Mouse (Mus musculus) T-cell, adult 2 months (primary cell): ENCODE results near the gene Mogat1.
"Not testable (repeated sequence)": the region's sequence is repeated elsewhere in the genome, so short reads cannot be mapped to it uniquely, and the experiment has no call there.

Experiments
- DNase-seq: peaks from one replicate; pipeline ENCODE4 v3.0.0; 2022; ENCODE audit warnings: low spot score

Gene Mogat1

DNA sequence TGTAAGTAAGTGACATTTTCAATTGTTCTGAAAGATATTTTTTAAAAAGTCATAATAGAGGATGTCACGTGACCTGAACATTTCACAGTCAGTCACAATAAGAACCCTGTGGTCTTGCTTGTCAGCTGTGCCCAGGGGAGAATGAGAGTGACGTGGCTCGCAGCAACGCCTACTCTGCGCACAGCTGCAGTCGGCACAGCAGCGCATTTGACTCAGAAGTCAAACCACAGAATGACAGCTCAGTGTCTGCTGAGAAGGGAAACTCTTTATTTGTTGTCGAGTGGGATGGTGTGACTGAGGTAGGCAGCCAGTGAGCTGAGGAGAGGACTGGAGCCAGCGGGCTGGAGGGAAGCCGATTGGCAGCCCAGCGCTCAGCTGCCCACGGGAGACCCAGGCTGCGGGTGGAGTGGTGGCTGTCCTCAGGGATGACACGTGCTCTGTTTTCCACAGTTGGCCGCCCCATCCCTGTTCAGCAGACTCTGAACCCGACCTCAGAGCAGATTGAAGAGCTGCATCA lies 26.8 kb downstream of the Mogat1 start:
- peak; percentile 96 for DNase-seq

DNA sequence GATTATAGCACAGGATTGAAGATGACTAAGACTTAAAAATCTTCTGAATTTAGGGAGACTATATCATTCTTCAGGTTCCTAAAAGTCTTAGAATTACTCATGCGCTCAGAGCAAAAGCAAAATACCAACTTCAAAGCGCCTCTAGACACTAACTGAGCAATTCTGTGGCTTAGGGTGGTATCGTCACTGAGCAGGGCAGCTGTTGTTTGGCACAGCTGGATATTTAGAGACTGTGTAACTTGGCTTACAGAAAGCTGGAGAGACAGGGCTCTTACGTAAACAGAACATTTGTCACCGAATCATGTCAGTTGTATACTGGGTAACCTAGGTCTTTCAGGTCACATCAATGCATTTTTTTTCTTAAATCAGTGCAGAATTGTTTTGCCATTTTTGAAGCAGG lies 27.6 kb downstream of the Mogat1 start:
- DNase-seq: peak; percentile 80

DNA sequence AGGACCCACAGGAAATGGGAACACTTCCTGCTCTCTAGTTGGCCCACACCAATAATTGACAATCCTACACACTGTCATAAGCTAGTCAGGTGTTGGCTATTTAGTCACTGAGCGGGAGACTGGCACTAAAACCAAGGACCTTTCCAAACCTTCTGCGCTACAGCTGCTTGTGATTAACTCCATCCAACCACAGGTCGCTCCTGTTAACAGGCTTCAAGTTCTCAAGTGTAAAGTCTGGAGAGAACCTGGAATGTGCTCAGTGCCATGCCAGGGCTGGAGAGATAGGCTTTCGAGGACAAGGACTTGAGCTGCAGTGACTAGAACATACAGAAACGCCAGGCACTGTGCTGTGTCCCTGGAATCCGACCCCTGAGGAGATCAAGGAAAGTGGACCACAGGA lies 28.4 kb downstream of the Mogat1 start:
- DNase-seq: no peak

GRCm38 (mm10) chr1:78543631-78544030 lies 32.8 kb downstream of the Mogat1 start:
- not testable (repeated sequence) for DNase-seq

DNA sequence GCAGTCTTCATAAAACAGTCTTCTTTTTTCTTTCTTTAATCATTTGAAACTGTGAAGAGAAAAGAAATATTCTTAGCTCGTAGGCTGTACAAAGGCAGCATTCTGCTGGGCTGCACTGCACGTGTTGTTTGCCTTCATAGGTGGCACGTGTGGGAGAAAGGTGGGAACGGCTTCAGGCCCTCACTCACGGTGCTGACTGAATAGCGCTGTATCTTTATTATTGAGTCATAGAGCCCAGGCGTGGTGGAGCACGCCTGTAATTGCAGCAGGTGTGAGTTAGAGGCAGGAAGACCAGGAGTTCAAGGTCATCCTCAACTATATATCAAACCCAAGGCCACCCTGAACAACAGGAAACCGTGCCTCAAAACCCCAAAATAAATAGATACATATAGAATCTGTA lies 35.5 kb downstream of the Mogat1 start:
- no peak for DNase-seq

DNA sequence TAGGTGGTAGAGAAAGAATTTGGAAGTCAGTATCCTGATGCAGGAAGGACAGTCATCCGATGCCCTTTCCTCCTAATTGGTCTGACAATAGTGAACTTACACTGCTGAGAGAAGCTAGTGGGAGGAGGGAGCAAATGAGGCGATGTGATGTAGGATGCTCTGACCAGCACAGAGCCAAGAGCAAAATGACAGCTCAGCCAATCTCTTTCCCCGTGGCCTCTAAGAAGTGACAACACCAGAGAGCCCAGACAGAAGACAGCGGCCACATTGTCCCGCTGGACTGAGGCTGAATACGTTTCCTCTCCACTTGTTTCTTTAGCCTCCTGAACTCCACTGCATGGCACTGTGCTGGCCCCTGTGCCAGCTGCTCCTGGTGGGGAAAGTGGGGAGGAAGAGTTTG lies 38.2 kb downstream of the Mogat1 start:
- no peak for DNase-seq

DNA sequence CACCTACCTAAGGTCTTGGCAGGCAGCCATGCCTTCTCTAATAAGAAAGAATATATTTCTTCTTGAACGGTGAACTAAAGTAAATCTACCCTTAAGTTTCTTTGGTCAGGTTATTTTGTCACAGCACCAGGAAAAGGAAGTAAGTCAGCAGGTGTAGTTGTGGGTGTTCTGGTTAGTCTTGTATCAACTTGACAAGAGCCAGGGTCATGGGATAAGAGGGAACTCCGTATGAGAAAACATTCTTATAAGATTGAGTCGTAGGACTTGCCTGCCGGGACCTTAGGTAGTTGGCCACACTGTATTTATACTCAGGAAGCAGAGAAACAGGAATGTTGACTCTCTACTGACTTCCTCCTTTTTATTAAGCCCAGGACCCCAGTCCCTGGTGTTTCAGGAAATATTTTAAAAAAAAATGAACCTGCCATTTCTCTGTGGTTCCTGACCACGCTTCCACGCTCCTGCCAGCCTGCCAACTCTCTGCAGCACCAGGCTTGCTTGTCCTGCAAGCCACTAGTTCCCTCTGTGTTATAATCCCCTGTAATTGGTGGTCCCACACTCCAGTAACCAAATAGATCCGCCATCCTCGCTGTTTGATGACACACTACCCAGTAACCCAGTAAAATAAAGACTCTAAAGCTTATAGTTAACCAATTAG lies 43.3 kb downstream of the Mogat1 start:
- DNase-seq: no peak

DNA sequence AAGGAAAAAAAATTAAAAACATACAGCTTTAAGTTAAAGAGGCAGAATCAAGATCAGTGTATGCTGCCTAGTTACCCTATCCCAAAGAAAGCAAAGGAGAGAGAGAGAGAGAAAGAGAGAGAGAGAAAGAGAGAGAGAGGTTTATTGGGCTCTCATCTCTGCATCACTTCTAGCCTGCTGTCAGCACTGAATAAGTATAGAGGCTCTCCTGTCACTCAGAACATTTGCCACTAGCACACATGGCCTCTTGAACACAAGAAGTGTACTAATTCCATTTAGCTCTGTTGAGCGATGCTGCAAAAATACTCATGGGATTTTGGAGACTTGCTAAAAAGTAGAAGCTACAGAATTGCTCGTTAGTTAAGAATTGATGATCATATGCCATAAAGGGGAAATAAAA lies 56.2 kb downstream of the Mogat1 start:
- no peak for DNase-seq

DNA sequence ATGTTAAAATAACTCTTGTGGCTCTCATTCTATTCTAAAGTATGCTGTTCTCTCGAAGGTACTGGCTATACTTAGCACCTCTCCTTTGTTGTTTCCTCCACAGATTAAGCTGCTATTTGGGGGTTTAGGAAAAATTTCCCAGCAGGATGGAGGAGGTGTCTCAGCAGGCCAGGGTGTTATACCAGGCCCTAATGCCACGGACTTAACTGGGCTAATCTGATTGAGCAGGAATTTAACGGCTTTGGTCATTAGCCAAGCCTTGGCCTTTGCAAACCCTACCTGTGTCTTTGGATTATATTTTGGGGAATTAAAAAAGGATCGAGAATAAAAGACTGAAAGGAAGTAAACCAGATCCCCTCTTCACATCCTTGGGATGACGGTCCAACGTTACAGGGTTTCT lies 56.6 kb downstream of the Mogat1 start:
- no peak for DNase-seq

DNA sequence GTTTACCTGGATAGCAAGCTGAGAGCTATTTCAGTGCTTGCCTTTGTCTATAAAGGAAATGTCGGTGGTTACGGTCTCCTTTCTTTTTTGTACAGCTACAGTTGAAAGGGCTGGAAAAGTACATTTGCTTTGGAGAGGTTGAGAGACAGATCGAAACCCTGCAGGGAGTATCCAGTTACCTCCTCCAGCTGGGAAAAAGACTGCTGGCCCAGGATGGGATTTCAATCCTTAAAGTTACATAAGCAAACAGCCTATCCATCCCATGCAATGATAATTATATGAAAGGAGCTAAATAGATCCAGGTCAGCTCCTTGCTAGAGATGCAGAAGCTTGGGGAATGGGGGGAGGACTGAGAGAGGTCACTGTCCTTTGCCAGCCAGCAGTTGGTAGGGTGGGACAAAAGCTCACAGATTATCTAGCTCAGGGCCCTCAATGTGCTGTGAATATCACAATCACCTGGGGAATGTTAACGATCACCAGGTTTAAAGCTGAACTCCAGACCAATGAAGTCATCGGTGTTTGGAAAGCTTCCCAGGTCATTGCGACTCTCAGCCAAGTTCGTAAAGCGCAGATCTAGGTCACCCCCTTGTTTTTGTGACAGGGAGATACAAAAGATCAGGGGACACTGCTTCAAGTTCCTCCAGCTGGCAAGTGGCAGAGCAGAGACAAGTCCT lies 57.2 kb downstream of the Mogat1 start:
- no peak for DNase-seq

DNA sequence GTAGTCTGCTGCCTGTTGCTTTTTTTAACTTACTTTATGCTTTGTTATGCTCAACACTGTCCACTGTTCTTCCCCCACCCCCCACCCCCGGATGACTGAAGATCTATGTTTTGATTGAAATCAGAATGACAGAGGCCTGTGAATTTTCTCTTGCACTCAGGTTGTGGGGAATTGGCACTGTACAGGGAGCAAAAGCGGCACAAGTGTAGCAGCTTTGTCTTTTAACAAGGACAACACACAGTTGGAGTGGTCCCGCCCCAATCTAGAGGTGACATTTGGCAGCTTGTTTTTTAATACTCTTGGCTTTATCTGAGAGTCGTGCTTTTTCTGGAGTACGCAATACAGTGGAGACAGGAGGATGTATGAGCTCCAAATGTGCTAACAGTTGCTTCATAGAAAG lies 58.8 kb downstream of the Mogat1 start:
- no peak for DNase-seq

GRCm38 (mm10) chr1:78585080-78585479 lies 74.3 kb downstream of the Mogat1 start:
- DNase-seq: no peak

DNA sequence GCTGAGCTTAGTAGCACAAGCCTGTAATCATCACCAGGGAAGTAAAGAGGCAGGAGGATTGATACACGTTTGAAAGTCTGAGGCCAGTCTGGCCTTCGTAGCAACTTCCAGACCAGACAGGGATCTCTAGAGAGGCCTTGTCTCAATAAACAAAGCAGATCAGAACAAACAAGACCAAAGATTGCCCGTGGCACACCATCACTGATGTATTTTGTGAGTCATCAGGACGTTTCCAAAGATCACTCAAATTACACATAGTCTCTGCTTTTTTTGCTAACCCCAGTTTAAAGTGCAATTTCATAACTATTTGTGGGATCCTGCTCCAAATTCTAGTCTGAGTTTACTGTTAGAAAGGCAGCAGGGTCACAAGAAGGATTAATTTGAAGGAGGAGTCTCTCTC lies 76.2 kb downstream of the Mogat1 start:
- DNase-seq: no peak
